8 mouse cellular contexts compared by ENCODE assay signal in genomic region chr9:101251644-101252337, GRCm38 (mm10). TPM values are rescaled to one million over a fixed set of nuclear protein-coding genes. Genes with fewer than 3 reads are reported as not detected.
DNase-seq lines count a peak whose midpoint lies in the region; ATAC-seq and TF ChIP-seq lines count a peak whose summit lies in the region.

Gene Ppp2r3a (minus strand): TSS chr9:101251795.

- peaks cover 11% of the 10 kb centered on the region; the same call in 1 of the 2 replicates for H3K4me1 ChIP-seq in lung, embryonic 14.5 days (ENCODE audit: insufficient read depth)

- H3K4me2 ChIP-seq in lung, embryonic 14.5 days, result peak within 1 kb of the TSS; percentile 67

- no peaks in the 10 kb centered on the region for H3K9me3 ChIP-seq in lung, embryonic 14.5 days (ENCODE audit: low read depth, low read length)

- no peaks in the 10 kb centered on the region for H3K36me3 ChIP-seq in lung, embryonic 14.5 days (ENCODE audit: insufficient read depth)

- peak within 1 kb of the TSS; percentile 76 for H3K4me3 ChIP-seq in lung, embryonic 14.5 days (ENCODE audit: low read depth, low read length)

- peak within 1 kb of the TSS; percentile 97 for H3K27ac ChIP-seq in lung, embryonic 14.5 days (ENCODE audit: low read depth)

- DNase-seq in MN1 (ENCODE audit: low spot score), result peak; percentile 95
- DNase-seq in cerebellum, adult 8-10 months, result peak; percentile 96
- peak; percentile 89 for DNase-seq in forelimb bud, embryonic 11.5 days (ENCODE audit: low read depth, low spot score)
- DNase-seq in layer of hippocampus, adult 8-10 months (ENCODE audit: low spot score in 2 of 2), result peak; percentile 92 to 96
- DNase-seq in lung, embryonic 14.5 days, result peak; percentile 96
- DNase-seq in testis, postnatal 14 days (ENCODE audit: low spot score), result peak; percentile 98

- ATAC-seq in hematopoietic stem cell, adult 5-6 weeks (replicated peaks in 1 of 2; ENCODE audit: insufficient read depth in 1 of 2, low FRiP score in 2 of 2, low TSS enrichment in 1 of 2, low read depth in 1 of 2, poor library complexity in 2 of 2, severe bottlenecking in 2 of 2), result peak; percentile 75 to 91
- ATAC-seq in lung, embryonic 14.5 days (ENCODE audit: insufficient read depth), result peak; percentile 94
- ATAC-seq in neutrophil, adult 5-6 weeks (ENCODE audit: extremely low read depth, insufficient number of reproducible peaks, low FRiP score, poor library complexity, severe bottlenecking), result peak; percentile 77

- H3K9ac ChIP-seq in lung, embryonic 14.5 days, result peak within 1 kb of the TSS; percentile 84

- no peaks in the 10 kb centered on the region for H3K27me3 ChIP-seq in lung, embryonic 14.5 days (ENCODE audit: insufficient read depth, low read length)

- under 1% methylated on average over 41 of the region's 50 CpGs for WGBS in lung, embryonic 14.5 days

- no peak for TF ChIP-seq CTCF in lung, embryonic 14.5 days (IDR thresholded peaks at IDR 0.05; ENCODE audit: low read depth)

RNA-seq across cellular contexts. Expression of gene Ppp2r3a, which starts in this region (rescaled TPM):
- total RNA-seq in hematopoietic stem cell, adult 5-6 weeks (2017), result 38.9 and 47.2 TPM in 2 replicates
- 10 to 100 TPM; 29.4 to 36.3 (median 33.1) TPM for total RNA-seq in layer of hippocampus, adult 8-10 months (2022)
- 14.2 and 14.4 TPM in 2 replicates for polyA plus RNA-seq in lung, embryonic 14.5 days (2014; fragmentation: Nextera tagmentation; extraction: Ambion mirVana)
- total RNA-seq in neutrophil, adult 5-6 weeks (2017), result 1.8 and 3.6 TPM in 2 replicates

Comparison
In these comparisons a context has a peak if more than half of its experiments do, and no peak if none do; other contexts are left out.
1. Peak in every context shown above with its lines: DNase-seq, ATAC-seq, H3K4me3 ChIP-seq and H3K27ac ChIP-seq.